Mouse (Mus musculus) erythroblast, embryonic 14.5 days (primary cell): Measurements from ENCODE around the gene Ms4a6d.

ENCODE experiments used
- GATA1 ChIP-seq: IDR thresholded peaks from 2 replicates; pipeline ENCODE4 v1.6.1; 2012; ENCODE audit warnings: low read length, inconsistent platforms, mixed read lengths
- TAL1 ChIP-seq: IDR thresholded peaks from 3 replicates; pipeline ENCODE4 v1.6.1; 2012; ENCODE audit warnings: low read length, inconsistent platforms, mixed read lengths

DNA sequence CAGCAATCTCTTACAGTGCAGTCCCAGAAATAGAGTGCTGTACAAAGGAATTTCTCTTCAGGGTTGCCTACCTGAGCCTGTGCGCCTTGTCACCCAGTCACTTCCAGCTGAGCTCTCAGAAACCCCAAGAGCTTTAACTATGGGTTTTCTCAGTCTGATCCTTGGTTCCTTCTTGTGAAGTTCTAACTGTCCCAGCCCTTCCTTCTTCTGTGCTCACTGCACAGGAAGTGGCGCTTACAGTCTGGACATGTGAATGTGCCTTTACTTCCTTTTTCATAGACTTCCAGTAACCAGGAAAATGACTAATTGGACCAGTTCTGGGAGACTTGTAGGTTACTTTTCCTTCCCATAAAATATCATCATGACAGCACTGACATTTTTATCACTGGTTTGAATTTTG lies at the start of gene Ms4a6d:
- no peak for TF ChIP-seq GATA1
- no peak for TF ChIP-seq TAL1
